Mouse (Mus musculus): Measurements from ENCODE around the gene Smim22.

The Smim22 gene

DNA sequence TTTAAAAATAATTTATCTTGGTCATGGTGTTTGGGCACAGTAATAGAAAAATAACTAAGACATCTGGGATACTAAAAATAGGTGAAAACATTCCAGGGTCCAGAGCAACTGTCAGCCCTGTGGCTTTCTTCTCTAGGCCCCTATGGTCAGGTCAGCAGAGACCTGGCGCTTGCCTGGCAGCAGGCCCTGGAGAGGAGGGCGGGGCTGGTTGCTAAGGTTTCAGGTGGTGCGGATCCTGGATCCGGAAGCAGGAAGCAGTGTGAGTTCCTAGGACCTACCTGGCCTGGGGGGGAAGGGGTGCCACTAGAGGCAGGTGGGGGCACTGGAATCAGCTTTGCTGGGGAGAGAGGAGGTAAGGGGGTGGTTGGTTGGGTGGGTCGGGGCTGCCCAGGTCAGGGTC lies at the start of gene Smim22:
Smim22 (plus strand) TSS at position 222 of the 400 bp plus-strand sequence.
- in situ Hi-C loops (cut with MboI; ENCODE audit: unreplicated experiment in 2 of 2) = loop anchor here in 1 of 2 experiments (5.0 kb wide), 1 partner anchor 40 kb away; no protein-coding TSS in a partner anchor

DNA sequence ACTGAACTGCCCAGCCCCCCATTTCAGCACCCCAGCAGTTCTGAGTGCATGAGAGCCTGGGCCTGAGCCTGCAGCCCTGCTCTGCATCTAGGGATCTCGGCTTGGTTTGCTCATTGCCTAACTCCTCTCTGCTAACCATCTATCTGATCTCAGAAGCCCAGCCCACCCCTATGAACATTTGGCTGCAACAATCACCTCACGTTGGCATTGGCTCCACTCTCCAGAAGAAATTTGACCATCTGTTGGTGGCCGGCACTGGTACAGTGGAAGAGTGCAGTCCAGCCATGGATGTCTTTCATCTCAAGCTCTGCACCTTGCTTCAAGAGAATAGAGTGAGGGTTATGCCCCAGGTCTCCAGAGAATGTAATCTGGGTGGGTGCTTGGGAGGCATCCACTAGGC lies 49.6 kb upstream of the Smim22 start:
- in situ Hi-C loops (cut with MboI; ENCODE audit: unreplicated experiment in 2 of 2) = no loop called here

DNA sequence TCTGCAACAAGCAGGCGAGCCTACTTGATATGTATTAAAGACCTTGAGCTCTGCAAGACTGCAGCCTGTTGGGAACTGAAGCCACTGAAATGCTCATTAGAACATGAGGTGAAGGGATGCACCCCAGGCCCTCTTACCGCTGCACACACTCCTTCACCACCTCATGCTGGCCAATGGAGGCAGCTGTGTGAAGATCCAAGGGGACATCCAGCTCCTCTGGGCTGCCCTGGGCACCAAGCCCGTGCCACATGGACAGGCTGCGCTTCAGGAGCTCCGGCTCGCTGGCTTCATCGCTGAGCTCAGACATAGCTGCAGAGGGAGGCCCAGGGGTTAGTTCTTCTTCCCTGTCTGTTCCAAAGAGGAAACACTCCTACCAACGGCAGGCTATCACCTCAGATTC lies 46.8 kb upstream of the Smim22 start:
- in situ Hi-C loops (cut with MboI; ENCODE audit: unreplicated experiment in 2 of 2) = no loop called here

DNA sequence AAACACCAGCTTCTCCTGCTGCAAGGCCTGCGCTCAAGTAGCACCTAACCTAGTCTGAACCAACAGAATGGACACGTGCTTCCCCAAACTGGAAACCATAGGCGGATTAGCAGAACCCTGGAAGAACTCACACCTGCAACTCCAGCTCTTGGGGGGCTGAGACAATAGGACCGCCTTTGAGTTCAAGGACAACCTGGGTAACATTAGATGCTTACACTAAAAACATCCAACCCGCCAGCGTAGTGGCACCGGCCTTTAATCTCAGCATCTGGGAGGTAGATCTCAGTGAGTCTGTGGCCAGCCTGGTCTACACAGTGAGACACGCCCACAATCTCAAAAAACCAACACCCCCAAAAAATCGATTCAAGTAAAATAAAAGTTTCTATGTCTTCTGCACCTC lies 43.7 kb upstream of the Smim22 start:
- in situ Hi-C loops (cut with MboI; ENCODE audit: unreplicated experiment in 2 of 2) = no loop called here

DNA sequence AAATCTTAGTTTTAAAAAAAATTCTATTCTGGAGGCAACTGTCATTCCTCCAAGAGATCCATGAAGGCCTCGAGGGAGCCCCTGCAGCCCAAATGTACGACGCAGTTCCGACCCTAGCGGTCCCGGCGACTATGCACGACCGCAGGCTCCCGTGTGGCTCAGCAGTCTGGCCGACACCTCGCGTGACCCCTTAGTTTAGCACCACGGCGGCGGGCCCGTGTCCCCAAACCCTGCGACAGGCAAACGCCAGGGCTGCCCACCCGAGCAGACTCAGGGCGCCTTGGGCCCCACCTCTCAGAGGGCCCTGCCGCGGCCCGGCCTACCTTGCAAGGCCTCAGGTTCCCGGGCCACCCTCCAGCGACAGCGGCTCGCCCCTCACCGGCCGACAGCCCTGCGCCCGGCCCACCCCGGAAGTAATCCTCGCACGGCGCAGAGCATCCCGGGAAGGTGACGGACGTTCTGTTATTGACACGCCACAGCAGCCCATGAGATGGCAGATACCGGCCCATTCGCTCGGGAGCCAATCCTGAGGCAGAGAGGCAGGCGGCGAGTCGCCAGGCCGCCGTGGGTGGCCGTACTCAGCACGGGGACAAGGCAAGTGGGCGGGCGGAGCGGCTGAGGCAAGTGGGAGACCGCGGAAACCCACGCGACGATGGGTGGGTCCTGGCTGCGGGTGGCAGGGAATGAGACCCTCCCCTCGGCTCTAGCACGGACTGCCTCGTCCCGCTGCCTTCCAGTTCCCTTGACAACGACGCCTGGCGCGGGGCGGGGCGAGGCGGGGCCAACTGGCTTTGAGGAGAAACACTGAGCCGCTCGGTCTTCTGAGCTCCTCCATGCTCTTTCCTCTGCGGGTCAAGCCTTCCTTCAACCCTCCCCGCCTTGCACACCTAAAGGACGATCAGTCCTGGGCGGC lies 43.0 kb upstream of the Smim22 start, which contains the start of gene Anks3:
Anks3 (minus strand) TSS at position 409 of the 913 bp plus-strand sequence.
- in situ Hi-C loops (cut with MboI; ENCODE audit: unreplicated experiment in 2 of 2) = no loop called here

DNA sequence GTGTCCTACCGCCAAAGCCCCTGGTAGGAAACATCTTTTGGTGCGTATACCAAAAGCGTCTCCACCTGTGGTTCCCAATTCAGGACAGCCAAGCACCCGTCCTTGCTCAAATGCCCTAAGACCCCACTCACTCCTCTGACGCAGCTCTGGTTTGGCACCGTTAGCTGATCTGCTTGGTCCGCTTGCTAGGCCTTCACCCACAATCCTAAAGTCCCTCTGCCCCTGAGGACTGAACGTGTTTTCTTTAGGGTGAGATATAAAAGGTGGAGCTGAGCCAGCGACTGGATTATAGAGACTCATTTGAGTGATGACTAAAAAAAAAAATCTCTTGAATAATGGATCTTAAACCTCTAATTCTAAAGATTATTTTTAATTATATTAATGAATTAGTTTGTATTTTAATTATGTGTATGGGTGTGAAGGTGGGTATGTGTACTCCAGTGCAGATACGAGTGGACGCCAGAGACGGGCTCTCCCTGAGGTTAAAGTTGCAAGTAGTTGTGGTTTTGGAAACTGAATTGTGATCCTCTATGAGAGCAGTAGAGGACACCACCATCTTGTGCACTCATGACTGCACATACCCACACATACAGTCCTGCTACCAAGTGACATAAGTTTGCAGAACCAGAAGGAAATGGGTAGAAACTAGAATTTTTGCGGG lies 42.2 kb upstream of the Smim22 start:
- in situ Hi-C loops (cut with MboI; ENCODE audit: unreplicated experiment in 2 of 2) = loop anchor here in 1 of 2 experiments (5.0 kb wide), 1 partner anchor 42 kb away; the partner anchor contains the start of gene Smim22

DNA sequence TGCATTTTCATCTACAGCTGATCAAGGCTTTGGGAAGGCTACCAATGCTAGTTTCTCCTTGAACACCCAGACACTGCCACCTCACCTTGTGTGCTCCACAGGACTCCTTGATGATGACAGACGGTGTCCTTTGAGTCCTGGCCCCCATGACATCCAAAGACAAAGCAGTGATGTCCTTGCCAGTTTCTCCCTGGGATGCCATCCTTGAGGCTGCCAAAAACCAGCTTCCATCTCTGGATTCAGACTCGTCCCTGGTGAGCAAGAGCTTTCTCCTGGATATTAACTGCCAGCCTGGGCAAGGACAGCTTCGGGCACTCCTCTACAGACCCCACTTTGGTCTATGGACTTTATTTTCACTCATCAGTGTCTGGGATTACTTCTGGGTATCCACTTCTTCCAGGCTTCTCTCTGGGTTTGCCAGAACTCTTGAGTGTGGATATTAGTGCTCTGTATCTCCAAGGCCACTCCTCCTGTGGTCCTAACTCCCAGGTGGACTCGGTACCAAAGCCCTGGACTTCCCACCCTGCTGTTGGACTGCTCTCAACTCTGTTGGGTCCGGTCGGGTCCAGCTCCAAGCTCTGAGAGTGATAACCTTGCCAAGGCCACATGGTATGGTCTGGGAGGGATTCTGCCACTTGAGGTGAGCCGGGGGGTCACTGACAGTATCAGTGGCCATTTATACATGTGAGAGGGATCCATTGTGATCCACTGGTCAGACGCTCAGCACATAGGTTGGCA lies 41.5 kb upstream of the Smim22 start:
- in situ Hi-C loops (cut with MboI; ENCODE audit: unreplicated experiment in 2 of 2) = loop anchor here in 1 of 2 experiments (5.0 kb wide), 1 partner anchor 42 kb away; the partner anchor contains the start of gene Smim22

DNA sequence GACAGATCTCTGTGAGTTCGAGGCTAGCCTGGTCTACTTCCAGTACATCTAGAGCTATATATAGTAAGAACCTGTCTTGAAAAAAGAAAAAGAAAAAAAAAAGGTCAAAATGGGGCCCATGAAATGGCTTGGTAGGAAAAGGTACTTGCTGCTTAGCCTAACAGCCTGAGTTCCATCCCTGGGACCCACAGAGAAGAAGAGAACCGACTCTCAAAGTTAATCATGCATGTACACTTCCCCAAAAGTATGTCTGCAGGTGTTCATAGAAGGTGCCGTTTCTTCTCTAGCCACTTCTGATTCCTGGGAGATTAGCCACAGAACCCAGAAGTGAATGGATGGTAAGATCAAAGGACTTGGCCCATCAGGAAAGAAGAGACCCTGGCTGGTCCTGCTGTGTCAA lies 38.7 kb upstream of the Smim22 start:
- in situ Hi-C loops (cut with MboI; ENCODE audit: unreplicated experiment in 2 of 2) = loop anchor here in 1 of 2 experiments (5.0 kb wide), 1 partner anchor 39 kb away; the partner anchor contains the start of gene Smim22

DNA sequence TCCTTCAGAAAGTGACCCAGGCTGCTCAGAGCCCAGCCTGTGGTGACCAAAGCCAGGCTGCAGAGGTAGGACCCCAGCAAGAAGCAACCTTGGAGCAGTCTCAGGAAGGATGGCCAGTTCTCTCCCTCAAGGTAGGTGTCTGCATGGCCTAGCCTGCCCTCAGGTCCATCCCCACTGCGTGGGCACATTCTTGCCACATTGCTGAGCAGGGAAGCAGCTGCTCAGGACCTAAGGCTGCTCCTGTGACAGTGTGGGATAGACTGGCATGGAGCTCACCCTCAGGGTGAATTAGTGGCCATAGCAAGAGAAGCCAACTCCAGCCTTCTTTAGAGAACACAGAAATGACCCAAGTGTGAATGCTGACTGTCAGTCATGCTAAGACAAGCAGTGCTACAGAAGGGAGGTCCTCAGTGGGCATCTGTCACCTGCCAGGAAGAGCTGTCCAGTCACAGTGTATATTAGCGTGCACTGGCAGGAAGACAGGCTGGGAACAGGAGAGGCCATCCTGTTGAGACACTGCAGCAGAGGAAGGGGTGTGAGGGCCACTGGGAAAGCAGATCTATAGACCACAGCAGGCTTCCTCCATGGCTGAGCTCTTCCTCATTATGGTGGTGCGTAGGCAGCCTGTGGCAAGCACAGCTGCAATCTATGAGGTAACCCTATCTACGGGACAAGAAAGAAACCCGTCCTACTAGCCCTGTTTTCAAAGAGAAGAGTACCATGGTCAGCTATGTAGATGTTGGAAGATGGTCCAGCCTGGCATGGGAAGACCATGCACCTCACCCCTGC lies 37.8 kb upstream of the Smim22 start:
- in situ Hi-C loops (cut with MboI; ENCODE audit: unreplicated experiment in 2 of 2) = loop anchor here in 1 of 2 experiments (5.0 kb wide), 1 partner anchor 38 kb away; the partner anchor contains the start of gene Smim22

DNA sequence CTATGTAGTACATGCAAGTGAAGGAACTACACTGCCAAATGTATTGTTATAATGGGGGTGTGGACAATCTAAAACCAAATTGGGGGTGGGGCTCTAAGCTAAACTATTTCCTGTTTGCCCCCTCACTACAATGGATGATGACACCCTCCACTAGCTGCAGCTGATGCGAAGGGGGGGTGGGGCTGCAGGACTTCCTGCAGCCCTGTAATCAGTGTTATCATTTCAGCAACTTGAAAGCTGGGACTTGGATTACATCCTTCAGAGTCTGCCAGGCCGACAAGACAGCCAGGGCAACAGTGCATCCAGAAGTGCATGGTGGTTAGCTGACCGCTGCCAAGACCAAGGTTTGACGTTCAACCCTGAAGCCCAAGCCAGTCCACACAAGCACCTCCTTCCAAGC lies 35.5 kb upstream of the Smim22 start:
- in situ Hi-C loops (cut with MboI; ENCODE audit: unreplicated experiment in 2 of 2) = no loop called here

DNA sequence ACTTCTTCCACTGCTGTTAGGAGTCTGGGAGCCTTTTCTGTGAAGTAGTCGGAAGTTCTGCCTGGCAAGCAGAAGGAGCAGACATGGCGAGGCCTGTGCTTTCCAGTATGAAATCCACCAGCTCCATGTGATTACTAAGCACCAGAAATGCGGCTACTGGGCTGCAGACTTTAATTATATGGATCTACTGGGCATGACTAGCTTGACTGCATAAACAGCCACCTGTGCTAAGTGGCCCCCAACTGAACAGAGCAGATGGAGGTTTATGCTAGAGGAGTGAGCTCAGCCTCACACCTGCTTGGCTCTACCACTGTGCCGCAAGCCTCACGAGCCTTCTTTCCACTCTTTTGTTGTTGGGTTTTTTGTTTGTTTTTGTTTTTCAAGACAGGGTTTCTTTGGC lies 32.6 kb upstream of the Smim22 start:
- in situ Hi-C loops (cut with MboI; ENCODE audit: unreplicated experiment in 2 of 2) = no loop called here

DNA sequence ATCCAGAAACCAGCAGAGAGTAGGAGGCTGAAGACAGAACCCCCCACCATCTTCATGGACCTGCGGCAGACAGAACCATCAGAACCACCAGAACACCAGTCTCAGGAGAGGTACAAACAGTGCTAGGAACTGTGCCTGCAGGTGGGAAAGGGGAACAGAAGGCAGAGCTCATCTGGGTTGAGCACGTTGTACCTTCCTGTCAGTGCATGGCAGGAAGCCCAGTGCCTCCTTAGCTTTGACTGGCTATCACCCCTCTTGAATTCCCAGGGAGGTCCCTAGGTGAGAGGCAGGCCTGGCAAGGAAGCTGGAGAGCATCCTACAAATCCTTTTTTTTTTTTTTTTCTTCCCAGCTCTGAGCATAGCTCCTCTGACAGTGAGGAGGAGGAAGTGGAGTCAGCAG lies 30.9 kb upstream of the Smim22 start:
- in situ Hi-C loops (cut with MboI; ENCODE audit: unreplicated experiment in 2 of 2) = loop anchor here in 1 of 2 experiments (5.0 kb wide), 1 partner anchor 36 kb away; the partner anchor contains the start of gene Rogdi

DNA sequence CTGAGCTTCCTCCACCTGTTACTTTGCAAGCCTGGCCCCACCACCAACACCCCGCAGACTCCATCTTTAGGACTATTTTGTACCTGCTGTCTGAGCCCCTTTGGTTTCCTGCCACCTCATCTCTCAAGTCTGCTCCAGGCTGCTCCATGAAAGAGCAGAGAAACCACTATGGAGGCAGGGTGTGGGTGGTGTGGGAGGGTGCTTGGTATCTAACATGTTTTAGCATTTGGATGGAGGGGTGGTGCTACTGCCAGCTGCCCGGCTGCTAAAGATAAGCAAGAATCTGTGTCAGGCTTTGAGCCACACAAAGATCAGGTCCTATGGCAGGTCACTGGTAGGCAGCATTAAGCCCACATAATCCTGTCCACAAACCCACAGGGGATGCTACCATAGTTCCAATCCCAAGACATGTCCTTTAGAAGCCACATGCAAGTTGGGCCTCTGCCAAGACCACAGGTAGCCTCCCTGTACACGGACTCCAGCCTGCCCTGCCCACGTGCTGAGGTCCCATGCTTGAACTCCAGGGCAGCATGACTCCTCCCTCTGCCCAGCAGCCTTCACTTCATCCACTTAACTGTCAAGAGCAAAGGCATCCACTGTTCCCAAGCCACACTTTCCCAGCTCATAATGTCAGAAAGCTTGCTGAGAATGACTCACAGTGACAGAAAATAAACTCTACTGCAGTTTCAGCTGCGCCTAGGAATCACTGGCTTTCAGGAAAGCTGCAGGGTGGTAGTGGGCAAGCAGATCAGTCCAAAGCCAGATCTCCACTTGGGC lies 28.6 kb upstream of the Smim22 start:
- in situ Hi-C loops (cut with MboI; ENCODE audit: unreplicated experiment in 2 of 2) = loop anchor here in 1 of 2 experiments (5.0 kb wide), 1 partner anchor 34 kb away; the partner anchor contains the start of gene Rogdi

DNA sequence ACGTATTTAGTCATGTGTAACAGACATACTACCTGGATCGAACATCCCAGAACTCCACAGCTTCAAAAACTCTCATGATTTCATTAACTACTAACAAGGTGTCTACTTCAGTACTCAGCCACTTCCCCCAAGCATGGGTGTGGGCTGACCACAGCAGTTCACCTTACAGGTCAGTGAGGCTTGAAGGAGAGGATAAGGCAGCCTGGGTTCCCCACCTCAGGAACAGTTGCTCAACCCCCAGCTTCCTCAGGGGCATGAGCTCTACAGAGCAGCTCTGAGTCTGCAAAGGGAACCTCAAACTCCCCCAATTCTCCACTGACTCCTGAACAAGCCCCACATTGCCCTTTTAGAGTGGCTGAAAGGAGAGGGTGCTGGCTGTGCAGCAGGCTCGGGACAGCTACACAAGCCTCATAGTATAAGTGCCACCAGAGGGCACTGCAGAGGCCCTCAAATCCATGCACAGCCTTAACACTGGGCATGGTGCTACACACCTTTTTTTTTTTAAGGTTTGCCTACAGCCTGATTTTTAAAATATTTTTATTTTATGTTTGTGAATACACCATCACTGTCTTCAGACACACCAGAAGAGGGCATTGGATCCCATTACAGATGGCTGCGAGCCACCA lies 27.2 kb upstream of the Smim22 start:
- in situ Hi-C loops (cut with MboI; ENCODE audit: unreplicated experiment in 2 of 2) = loop anchor here in 1 of 2 experiments (5.0 kb wide), 2 partner anchors 32 to 162 kb away; partner anchors contain the start of gene Rogdi

DNA sequence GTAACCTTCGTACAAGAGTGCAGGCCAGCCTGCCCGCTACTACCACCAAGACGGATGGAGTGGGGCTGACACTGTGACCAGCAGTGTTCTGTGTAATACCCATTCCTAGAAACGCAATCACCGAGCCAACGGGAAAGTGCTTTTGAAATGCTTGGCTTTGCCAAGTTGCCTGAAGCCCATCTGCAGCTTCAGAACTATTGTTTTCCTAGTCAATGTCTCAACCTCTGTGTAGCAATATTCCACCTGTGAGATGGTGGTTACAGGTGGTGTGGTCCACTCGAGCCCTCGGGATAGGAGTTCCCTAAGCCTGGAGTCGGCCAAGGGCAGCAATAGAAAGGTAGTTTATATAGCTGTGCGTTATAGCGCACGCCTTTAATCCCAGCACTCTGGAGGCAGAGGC lies 22.4 kb upstream of the Smim22 start:
- in situ Hi-C loops (cut with MboI; ENCODE audit: unreplicated experiment in 2 of 2) = loop anchor here (5.0 kb wide), 1 partner anchor 158 kb away; no protein-coding TSS in a partner anchor

DNA sequence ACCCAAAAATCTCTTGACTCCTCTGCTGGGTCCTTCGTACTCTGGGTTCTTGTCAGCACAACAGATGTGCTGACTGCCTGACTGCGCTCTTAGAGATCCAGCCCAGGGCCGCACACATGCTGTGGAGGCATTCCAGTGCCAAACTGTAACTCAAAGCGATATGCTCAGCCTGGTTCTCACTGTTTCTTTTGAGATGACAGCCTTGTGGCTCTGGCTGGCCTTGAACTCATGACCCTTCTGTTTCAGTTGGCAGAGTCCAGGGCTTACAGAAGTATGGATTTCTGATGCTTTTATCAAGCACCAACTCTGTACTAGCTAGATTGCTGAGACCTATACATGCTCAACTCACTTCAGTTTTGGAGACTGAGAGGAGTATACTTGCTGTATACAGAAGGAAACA lies 13.8 kb upstream of the Smim22 start:
- in situ Hi-C loops (cut with MboI; ENCODE audit: unreplicated experiment in 2 of 2) = no loop called here

DNA sequence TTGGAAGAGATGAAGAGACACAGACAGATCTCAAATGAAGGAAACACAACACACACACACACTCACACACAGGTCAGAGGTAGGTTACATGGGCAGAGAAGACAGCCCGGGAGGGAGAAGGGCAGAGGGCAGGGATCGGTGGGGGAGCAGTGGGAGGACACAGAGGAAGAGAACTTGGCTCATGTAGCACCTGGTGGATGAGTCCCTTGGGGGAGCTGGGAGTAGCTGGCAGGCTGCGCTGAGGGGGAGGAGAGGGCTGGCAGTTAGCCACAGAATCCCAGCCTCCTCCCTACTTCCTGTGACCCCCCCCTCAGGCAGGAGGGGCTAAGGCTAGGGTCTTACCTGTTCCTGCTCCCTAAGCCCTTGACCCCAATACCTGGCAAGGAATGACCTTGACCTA lies 9.5 kb upstream of the Smim22 start, which contains the start of gene Sept12:
Sept12 (minus strand) TSS at position 300 of the 400 bp plus-strand sequence.
- in situ Hi-C loops (cut with MboI; ENCODE audit: unreplicated experiment in 2 of 2) = no loop called here

DNA sequence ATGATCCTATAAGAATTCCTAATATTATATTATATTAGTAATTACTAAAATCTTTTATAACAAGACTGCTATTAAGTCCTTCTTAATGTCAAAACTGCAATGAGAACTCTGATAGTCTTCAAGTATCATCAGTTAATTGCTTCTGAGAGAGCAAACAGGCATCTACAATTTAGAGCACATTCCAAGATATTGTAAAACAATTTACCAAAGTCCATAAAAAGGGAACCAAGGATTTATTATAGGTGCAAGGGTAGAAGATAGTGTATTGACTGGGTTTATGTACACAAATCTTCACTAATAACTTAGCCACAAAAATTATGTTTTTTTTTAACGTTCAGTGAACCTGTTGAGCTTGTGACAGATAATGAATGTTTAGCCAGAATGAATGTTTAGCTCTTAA lies 8.1 kb upstream of the Smim22 start:
- in situ Hi-C loops (cut with MboI; ENCODE audit: unreplicated experiment in 2 of 2) = no loop called here
